Mouse (Mus musculus): ENCODE measurements at regions not wholly inside any gene's neighbourhood (a gene's known extent, or its start where the extent isn't known, plus 50 kb on each side); places are given as distances from the start of the nearest gene placed in this dataset.

- Histone ChIP-seq H3K27me3 (ENCODE audit: control insufficient read depth, insufficient read depth, low read depth, low read length) (no peaks in the 10 kb centered on the region), H3K4me3 (ENCODE audit: low read depth, low read length) (no peak overlapping the region), H3K27ac (ENCODE audit: low read length) (no peak overlapping the region), H3K4me1 (ENCODE audit: control insufficient read depth, insufficient read depth, low read length) (no peaks in the 10 kb centered on the region), H3K9ac (ENCODE audit: low read depth, low read length) (no peak overlapping the region), H3K36me3 (ENCODE audit: control insufficient read depth, insufficient read depth, low read length) (no peaks in the 10 kb centered on the region), H3K9me3 (replicated peaks; ENCODE audit: control insufficient read depth, low read length, poor library complexity, severe bottlenecking) (no peaks in the 10 kb centered on the region), H3K4me2 (ENCODE audit: low read length) (no peak overlapping the region)
- ATAC-seq, result no peak
- 55% methylated on average over 6 of the region's 6 CpGs for WGBS
Measured at GRCm38 (mm10) chr13:16716340-16716739, 704.7 kb downstream of the Inhba start.

- WGBS, result 64% methylated on average over 5 of the region's 5 CpGs
- no peak for ATAC-seq
Measured at GRCm38 (mm10) chr13:16716796-16717749, 705.4 kb downstream of the Inhba start.

GRCm38 (mm10) chr13:16720090-16720489, 708.4 kb downstream of the Inhba start:
- H3K9ac ChIP-seq (ENCODE audit: low read depth, low read length), result no peak overlapping the region
- no peak overlapping the region for H3K4me2 ChIP-seq (ENCODE audit: low read length)
- WGBS, result 90% methylated on average over 2 of the region's 2 CpGs
- no peaks in the 10 kb centered on the region for H3K36me3 ChIP-seq (ENCODE audit: control insufficient read depth, insufficient read depth, low read length)
- no peaks in the 10 kb centered on the region for H3K4me1 ChIP-seq (ENCODE audit: control insufficient read depth, insufficient read depth, low read length)
- ATAC-seq, result no peak
- H3K27me3 ChIP-seq (ENCODE audit: control insufficient read depth, insufficient read depth, low read depth, low read length), result no peaks in the 10 kb centered on the region
- H3K27ac ChIP-seq (ENCODE audit: low read length), result no peak overlapping the region
- no peak overlapping the region for H3K4me3 ChIP-seq (ENCODE audit: low read depth, low read length)
- H3K9me3 ChIP-seq (replicated peaks; ENCODE audit: control insufficient read depth, low read length, poor library complexity, severe bottlenecking), result no peaks in the 10 kb centered on the region

More at GRCm38 (mm10) chr13:16716796-16717749, 705.4 kb downstream of the Inhba start:
- Histone ChIP-seq H3K27ac (ENCODE audit: low read length) (no peak overlapping the region), H3K4me2 (ENCODE audit: low read length) (no peak overlapping the region), H3K27me3 (ENCODE audit: control insufficient read depth, insufficient read depth, low read depth, low read length) (no peaks in the 10 kb centered on the region), H3K36me3 (ENCODE audit: control insufficient read depth, insufficient read depth, low read length) (no peaks in the 10 kb centered on the region), H3K9ac (ENCODE audit: low read depth, low read length) (no peak overlapping the region), H3K4me3 (ENCODE audit: low read depth, low read length) (no peak overlapping the region), H3K9me3 (replicated peaks; ENCODE audit: control insufficient read depth, low read length, poor library complexity, severe bottlenecking) (no peaks in the 10 kb centered on the region), H3K4me1 (ENCODE audit: control insufficient read depth, insufficient read depth, low read length) (no peaks in the 10 kb centered on the region)

- 90% methylated on average over 5 of the region's 5 CpGs for WGBS
- H3K27me3 ChIP-seq (ENCODE audit: control insufficient read depth, insufficient read depth, low read depth, low read length), result no peaks in the 10 kb centered on the region
- no peak overlapping the region for H3K9ac ChIP-seq (ENCODE audit: low read depth, low read length)
- no peak overlapping the region for H3K4me3 ChIP-seq (ENCODE audit: low read depth, low read length)
- H3K9me3 ChIP-seq (replicated peaks; ENCODE audit: control insufficient read depth, low read length, poor library complexity, severe bottlenecking), result no peaks in the 10 kb centered on the region
- no peaks in the 10 kb centered on the region for H3K36me3 ChIP-seq (ENCODE audit: control insufficient read depth, insufficient read depth, low read length)
- H3K4me1 ChIP-seq (ENCODE audit: control insufficient read depth, insufficient read depth, low read length), result no peaks in the 10 kb centered on the region
- no peak overlapping the region for H3K27ac ChIP-seq (ENCODE audit: low read length)
- H3K4me2 ChIP-seq (ENCODE audit: low read length), result no peak overlapping the region
- ATAC-seq, result no peak
Measured at GRCm38 (mm10) chr13:16725350-16725749, 713.7 kb downstream of the Inhba start.

- H3K27ac ChIP-seq (ENCODE audit: low read length), result no peak overlapping the region
- H3K36me3 ChIP-seq (ENCODE audit: control insufficient read depth, insufficient read depth, low read length), result no peaks in the 10 kb centered on the region
- no peak overlapping the region for H3K4me2 ChIP-seq (ENCODE audit: low read length)
- no peaks in the 10 kb centered on the region for H3K4me1 ChIP-seq (ENCODE audit: control insufficient read depth, insufficient read depth, low read length)
- WGBS, result 78% methylated on average over 1 of the region's 1 CpGs
- no peak for ATAC-seq
- H3K27me3 ChIP-seq (ENCODE audit: control insufficient read depth, insufficient read depth, low read depth, low read length), result no peaks in the 10 kb centered on the region
- H3K9me3 ChIP-seq (replicated peaks; ENCODE audit: control insufficient read depth, low read length, poor library complexity, severe bottlenecking), result no peaks in the 10 kb centered on the region
- no peak overlapping the region for H3K9ac ChIP-seq (ENCODE audit: low read depth, low read length)
- no peak overlapping the region for H3K4me3 ChIP-seq (ENCODE audit: low read depth, low read length)
Measured at GRCm38 (mm10) chr13:16738313-16738712, 726.7 kb downstream of the Inhba start.

- H3K36me3 ChIP-seq (ENCODE audit: control insufficient read depth, insufficient read depth, low read length), result no peaks in the 10 kb centered on the region
- H3K9me3 ChIP-seq (replicated peaks; ENCODE audit: control insufficient read depth, low read length, poor library complexity, severe bottlenecking), result no peaks in the 10 kb centered on the region
- H3K4me3 ChIP-seq (ENCODE audit: low read depth, low read length), result no peak overlapping the region
- no peak for ATAC-seq
- H3K4me2 ChIP-seq (ENCODE audit: low read length), result no peak overlapping the region
- H3K9ac ChIP-seq (ENCODE audit: low read depth, low read length), result no peak overlapping the region
- H3K4me1 ChIP-seq (ENCODE audit: control insufficient read depth, insufficient read depth, low read length), result no peaks in the 10 kb centered on the region
- H3K27me3 ChIP-seq (ENCODE audit: control insufficient read depth, insufficient read depth, low read depth, low read length), result no peaks in the 10 kb centered on the region
- WGBS, result 85% methylated on average over 3 of the region's 3 CpGs
- H3K27ac ChIP-seq (ENCODE audit: low read length), result no peak overlapping the region
Measured at GRCm38 (mm10) chr13:16739563-16739962, 727.9 kb downstream of the Inhba start.

GRCm38 (mm10) chr13:16744237-16744636, 732.6 kb downstream of the Inhba start:
- no peak overlapping the region for H3K27ac ChIP-seq (ENCODE audit: low read length)
- no peak overlapping the region for H3K4me3 ChIP-seq (ENCODE audit: low read depth, low read length)
- ATAC-seq, result no peak
- H3K27me3 ChIP-seq (ENCODE audit: control insufficient read depth, insufficient read depth, low read depth, low read length), result no peaks in the 10 kb centered on the region
- H3K4me2 ChIP-seq (ENCODE audit: low read length), result no peak overlapping the region
- no peak overlapping the region for H3K9ac ChIP-seq (ENCODE audit: low read depth, low read length)
- 96% methylated on average over 1 of the region's 1 CpGs for WGBS
- H3K36me3 ChIP-seq (ENCODE audit: control insufficient read depth, insufficient read depth, low read length), result no peaks in the 10 kb centered on the region
- H3K9me3 ChIP-seq (replicated peaks; ENCODE audit: control insufficient read depth, low read length, poor library complexity, severe bottlenecking), result no peaks in the 10 kb centered on the region
- H3K4me1 ChIP-seq (ENCODE audit: control insufficient read depth, insufficient read depth, low read length), result no peaks in the 10 kb centered on the region

GRCm38 (mm10) chr13:16745644-16746043, 734.0 kb downstream of the Inhba start:
- H3K4me2 ChIP-seq (ENCODE audit: low read length), result no peak overlapping the region
- no peaks in the 10 kb centered on the region for H3K27me3 ChIP-seq (ENCODE audit: control insufficient read depth, insufficient read depth, low read depth, low read length)
- no peaks in the 10 kb centered on the region for H3K9me3 ChIP-seq (replicated peaks; ENCODE audit: control insufficient read depth, low read length, poor library complexity, severe bottlenecking)
- H3K27ac ChIP-seq (ENCODE audit: low read length), result no peak overlapping the region
- ATAC-seq, result no peak
- WGBS, result 93% methylated on average over 1 of the region's 1 CpGs
- no peaks in the 10 kb centered on the region for H3K36me3 ChIP-seq (ENCODE audit: control insufficient read depth, insufficient read depth, low read length)
- H3K4me1 ChIP-seq (ENCODE audit: control insufficient read depth, insufficient read depth, low read length), result no peaks in the 10 kb centered on the region
- no peak overlapping the region for H3K4me3 ChIP-seq (ENCODE audit: low read depth, low read length)
- H3K9ac ChIP-seq (ENCODE audit: low read depth, low read length), result no peak overlapping the region

GRCm38 (mm10) chr13:16746451-16746850, 734.8 kb downstream of the Inhba start:
- ATAC-seq, result no peak

More at GRCm38 (mm10) chr13:16746451-16746850, 734.8 kb downstream of the Inhba start:
- Histone ChIP-seq H3K9ac (ENCODE audit: low read depth, low read length) (no peak overlapping the region), H3K36me3 (ENCODE audit: control insufficient read depth, insufficient read depth, low read length) (no peaks in the 10 kb centered on the region), H3K27ac (ENCODE audit: low read length) (no peak overlapping the region), H3K9me3 (replicated peaks; ENCODE audit: control insufficient read depth, low read length, poor library complexity, severe bottlenecking) (no peaks in the 10 kb centered on the region), H3K4me1 (ENCODE audit: control insufficient read depth, insufficient read depth, low read length) (no peaks in the 10 kb centered on the region), H3K4me3 (ENCODE audit: low read depth, low read length) (no peak overlapping the region), H3K4me2 (ENCODE audit: low read length) (no peak overlapping the region), H3K27me3 (ENCODE audit: control insufficient read depth, insufficient read depth, low read depth, low read length) (no peaks in the 10 kb centered on the region)
- WGBS, result 90% methylated on average over 1 of the region's 1 CpGs

Measured in midbrain, embryonic 16.5 days (tissue).